In genomic region chr6:60798266-60798665, GRCm38 (mm10) we compare ENCODE assay signal across 17 mouse cellular contexts.
"Had no signal": no experiment of that assay in that cellular context is flagged by ENCODE, and none has a peak within 500 bp of the region (broad histone marks: within the 10 kb centered on the region; RNA-seq: fewer than 3 reads in every experiment).

No protein-coding gene starts in this region.

- H3K27ac ChIP-seq: lung, embryonic 15.5 days; macrophage; midbrain, embryonic 13.5 days; midbrain, embryonic 15.5 days; neural tube, embryonic 12.5 days; stomach, embryonic 15.5 days; stomach, postnatal 0 days had no signal

- ATAC-seq: lung, postnatal 0 days; midbrain, embryonic 13.5 days; midbrain, embryonic 15.5 days had no signal

- DNase-seq: lung, adult 2 months; lung, postnatal 14 days; lung, postnatal 36 days; right cerebral cortex, postnatal 14 days; thymus, adult 18-20 months; thymus, postnatal 14 days; thymus, postnatal 36 days had no signal

- H3K9ac ChIP-seq: lung, embryonic 15.5 days; midbrain, embryonic 13.5 days; midbrain, embryonic 15.5 days; neural tube, embryonic 12.5 days; stomach, embryonic 15.5 days had no signal

- H3K4me2 ChIP-seq: lung, embryonic 15.5 days; midbrain, embryonic 11.5 days; midbrain, embryonic 13.5 days; midbrain, embryonic 15.5 days; neural tube, embryonic 12.5 days; stomach, embryonic 15.5 days had no signal

- H3K4me3 ChIP-seq: lung, embryonic 15.5 days; megakaryocyte, embryonic 14.5 days; midbrain, embryonic 13.5 days; midbrain, embryonic 15.5 days; neural tube, embryonic 12.5 days; stomach, embryonic 15.5 days had no signal

- H3K4me1 ChIP-seq: lung, embryonic 15.5 days; megakaryocyte, embryonic 14.5 days; midbrain, embryonic 13.5 days; midbrain, embryonic 15.5 days; neural tube, embryonic 12.5 days; stomach, embryonic 15.5 days had no signal

- H3K36me3 ChIP-seq: lung, embryonic 15.5 days; midbrain, embryonic 13.5 days; midbrain, embryonic 15.5 days; neural tube, embryonic 12.5 days; stomach, embryonic 15.5 days had no signal

- H3K27me3 ChIP-seq: lung, embryonic 15.5 days; megakaryocyte, embryonic 14.5 days; midbrain, embryonic 13.5 days; midbrain, embryonic 15.5 days; neural tube, embryonic 12.5 days; stomach, embryonic 15.5 days had no signal

- H3K9me3 ChIP-seq: lung, embryonic 15.5 days; megakaryocyte, embryonic 14.5 days; midbrain, embryonic 13.5 days; midbrain, embryonic 15.5 days; neural tube, embryonic 12.5 days; stomach, embryonic 15.5 days had no signal
